Comparison of ENCODE assay signal across 23 mouse cellular contexts in the genomic region with DNA sequence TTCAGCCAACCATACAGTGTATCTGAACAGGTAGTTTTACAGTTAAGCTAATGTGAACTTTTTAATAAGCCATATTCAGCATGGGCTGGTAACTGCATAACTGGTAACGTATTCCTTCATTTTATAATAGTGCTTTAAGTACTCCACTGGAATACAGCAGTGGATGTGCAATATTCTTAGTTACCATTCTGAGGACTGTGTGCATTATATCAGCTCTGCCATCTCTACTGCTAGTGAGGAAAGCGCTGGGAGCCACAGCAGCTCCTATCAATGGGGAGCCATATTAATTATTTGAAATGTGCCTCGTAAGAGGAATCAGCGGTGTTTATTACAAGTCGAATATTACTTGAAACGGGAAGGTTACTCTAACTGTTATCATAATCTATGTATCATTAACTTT.
DNase-seq lines count a peak whose midpoint lies in the region; ATAC-seq and TF ChIP-seq lines count a peak whose summit lies in the region.
"Had no signal": no experiment of that assay in that cellular context is flagged by ENCODE, and none has a peak within 500 bp of the region (broad histone marks: within the 10 kb centered on the region; RNA-seq: fewer than 3 reads in every experiment).

No protein-coding gene starts in this region.

- H3K27me3 ChIP-seq in hindbrain, embryonic 15.5 days, result no peaks in the 10 kb centered on the region
- H3K27me3 ChIP-seq in hindbrain, embryonic 12.5 days, result no peaks in the 10 kb centered on the region
- no peaks in the 10 kb centered on the region for H3K27me3 ChIP-seq in neural tube, embryonic 13.5 days
- H3K27me3 ChIP-seq: CH12.LX; embryonic facial prominence, embryonic 12.5 days; forebrain, embryonic 13.5 days; forebrain, embryonic 15.5 days had no signal

- no peak overlapping the region for H3K9ac ChIP-seq in hindbrain, embryonic 15.5 days
- H3K9ac ChIP-seq in hindbrain, embryonic 12.5 days, result no peak overlapping the region
- no peak overlapping the region for H3K9ac ChIP-seq in neural tube, embryonic 13.5 days
- H3K9ac ChIP-seq: embryonic facial prominence, embryonic 12.5 days; forebrain, embryonic 13.5 days; forebrain, embryonic 15.5 days had no signal

- no peaks in the 10 kb centered on the region for H3K4me1 ChIP-seq in hindbrain, embryonic 15.5 days (replicated peaks)
- H3K4me1 ChIP-seq in hindbrain, embryonic 12.5 days, result no peaks in the 10 kb centered on the region
- 0 out of 2 replicates have a peak, but pooled peaks cover 3% of the 10 kb centered on the region for H3K4me1 ChIP-seq in neural tube, embryonic 13.5 days (replicated peaks)
- H3K4me1 ChIP-seq: embryonic facial prominence, embryonic 10.5 days; embryonic facial prominence, embryonic 12.5 days; forebrain, embryonic 13.5 days; forebrain, embryonic 15.5 days had no signal

- H3K9me3 ChIP-seq in hindbrain, embryonic 15.5 days, result no peaks in the 10 kb centered on the region
- no peaks in the 10 kb centered on the region for H3K9me3 ChIP-seq in hindbrain, embryonic 12.5 days (replicated peaks)
- no peaks in the 10 kb centered on the region for H3K9me3 ChIP-seq in neural tube, embryonic 13.5 days
- H3K9me3 ChIP-seq: embryonic facial prominence, embryonic 10.5 days; embryonic facial prominence, embryonic 12.5 days; forebrain, embryonic 13.5 days; forebrain, embryonic 15.5 days; G1E had no signal

- no peak for TF ChIP-seq CTCF in layer of hippocampus, adult 2 months (conservative IDR thresholded peaks at IDR 0.05)

- no peaks in the 10 kb centered on the region for H3K36me3 ChIP-seq in hindbrain, embryonic 15.5 days
- no peaks in the 10 kb centered on the region for H3K36me3 ChIP-seq in hindbrain, embryonic 12.5 days
- no peaks in the 10 kb centered on the region for H3K36me3 ChIP-seq in neural tube, embryonic 13.5 days
- H3K36me3 ChIP-seq: embryonic facial prominence, embryonic 10.5 days; embryonic facial prominence, embryonic 12.5 days; forebrain, embryonic 15.5 days; G1E had no signal

- no peak overlapping the region for H3K4me2 ChIP-seq in hindbrain, embryonic 15.5 days
- H3K4me2 ChIP-seq in hindbrain, embryonic 12.5 days (replicated peaks), result no peak overlapping the region
- H3K4me2 ChIP-seq in neural tube, embryonic 13.5 days, result no peak overlapping the region
- H3K4me2 ChIP-seq: embryonic facial prominence, embryonic 12.5 days; forebrain, embryonic 13.5 days; forebrain, embryonic 15.5 days had no signal

- DNase-seq in neural tube, embryonic 10.5 days (ENCODE audit: extremely low spot score, low spot score), result no peak
- DNase-seq in layer of hippocampus, adult 2 months (ENCODE audit: low spot score in 2 of 2), result no peak
- DNase-seq: adrenal gland, adult 8-10 months; adrenal gland, postnatal 14 days; adrenal gland, postnatal 36 days; B cell, adult 2 months; cerebellum, adult 11-12 months; cerebellum, adult 2 months; cerebellum, adult 9-10 months; cerebellum, postnatal 10 days; cerebellum, postnatal 25 days had no signal

- H3K4me3 ChIP-seq in hindbrain, embryonic 15.5 days, result no peak overlapping the region
- H3K4me3 ChIP-seq in hindbrain, embryonic 12.5 days, result no peak overlapping the region
- no peak overlapping the region for H3K4me3 ChIP-seq in neural tube, embryonic 13.5 days
- no peak overlapping the region for H3K4me3 ChIP-seq in layer of hippocampus, adult 2 months
- H3K4me3 ChIP-seq: embryonic facial prominence, embryonic 10.5 days; embryonic facial prominence, embryonic 12.5 days; forebrain, embryonic 13.5 days; forebrain, embryonic 15.5 days had no signal

- 74% methylated on average over 6 of the region's 6 CpGs for WGBS in hindbrain, embryonic 15.5 days
- WGBS in hindbrain, embryonic 12.5 days, result 91% methylated on average over 6 of the region's 6 CpGs
- WGBS in neural tube, embryonic 13.5 days, result 55% methylated on average over 6 of the region's 6 CpGs

- no peak overlapping the region for H3K27ac ChIP-seq in hindbrain, embryonic 15.5 days (replicated peaks)
- no peak overlapping the region for H3K27ac ChIP-seq in hindbrain, embryonic 12.5 days
- no peak overlapping the region for H3K27ac ChIP-seq in neural tube, embryonic 13.5 days (replicated peaks)
- H3K27ac ChIP-seq in layer of hippocampus, adult 2 months, result no peak overlapping the region
- H3K27ac ChIP-seq: embryonic facial prominence, embryonic 10.5 days; embryonic facial prominence, embryonic 12.5 days; forebrain, embryonic 13.5 days; forebrain, embryonic 15.5 days had no signal

- ATAC-seq in hindbrain, embryonic 15.5 days (ENCODE audit: low FRiP score, low read depth), result peak; percentile 73; the same call in 1 of the 2 replicates
- ATAC-seq in hindbrain, embryonic 12.5 days (ENCODE audit: low FRiP score), result no peak
- ATAC-seq in neural tube, embryonic 13.5 days (ENCODE audit: low read depth), result peak; percentile 81
- ATAC-seq: activated CD4-positive, CD25-positive, alpha-beta regulatory T cell, adult 4 months; CD4-positive, CD25-positive, alpha-beta regulatory T cell, adult 4 months; forebrain, embryonic 13.5 days; forebrain, embryonic 15.5 days; Patski had no signal
